Mouse (Mus musculus) heart, postnatal 0 days (tissue): ENCODE measurements around the gene Nras. TPM values are rescaled to one million over a fixed set of nuclear protein-coding genes. Genes with fewer than 3 reads are reported as not detected.

Source experiments
- ATAC-seq: fragments of 200-750 bp; cut with Nextera tagmentation; 2 replicates; pipeline ENCODE4 v1.8.0; 2017; ENCODE audit warnings: low read depth, moderate number of reproducible peaks, moderate library complexity; ENCODE audit not compliant: insufficient read depth
- DNase-seq: peaks from one replicate; pipeline ENCODE4 v3.0.0-alpha.2; 2016; ENCODE audit warnings: low spot score
- H3K27ac ChIP-seq: fragments of 300-500 bp; sonication (generic); 2 replicates; pipeline ENCODE4 v1.5.1; 2014; ENCODE audit warnings: low read depth, mild to moderate bottlenecking
- H3K27me3 ChIP-seq: fragments of 300-500 bp; sonication (generic); 2 replicates; pipeline ENCODE4 v1.6.1; 2014; ENCODE audit warnings: low read length, mixed read lengths; ENCODE audit not compliant: control insufficient read depth, insufficient read depth
- H3K36me3 ChIP-seq: fragments of 300-500 bp; sonication (generic); replicated peaks from 2 replicates; pipeline ENCODE4 v1.6.1; 2014; ENCODE audit warnings: low read length, mixed read lengths; ENCODE audit not compliant: control insufficient read depth, insufficient read depth
- H3K4me1 ChIP-seq: fragments of 300-500 bp; sonication (generic); 2 replicates; pipeline ENCODE4 v1.6.1; 2014; ENCODE audit warnings: antibody characterized with exemption; ENCODE audit not compliant: control insufficient read depth, insufficient read depth
- H3K4me2 ChIP-seq: fragments of 300-500 bp; sonication (generic); 2 replicates; pipeline ENCODE4 v1.6.1; 2014; ENCODE audit warnings: low read depth, mild to moderate bottlenecking, low read length, moderate library complexity
- H3K4me3 ChIP-seq: fragments of 300-500 bp; sonication (generic); 2 replicates; pipeline ENCODE4 v1.5.1; 2014; ENCODE audit warnings: low read depth, low read length
- H3K9ac ChIP-seq: fragments of 300-500 bp; sonication (generic); replicated peaks from 2 replicates; pipeline ENCODE4 v1.6.1; 2014; ENCODE audit warnings: low read depth, low read length, mixed read lengths
- H3K9me3 ChIP-seq: fragments of 300-500 bp; sonication (generic); replicated peaks from 2 replicates; pipeline ENCODE4 v1.6.1; 2016; ENCODE audit warnings: low read length; ENCODE audit not compliant: control insufficient read depth
- CTCF ChIP-seq: IDR thresholded peaks from 2 replicates; pipeline ENCODE4 v1.5.1; 2016; ENCODE audit warnings: antibody characterized with exemption, control low read depth, low read depth
- EP300 ChIP-seq: IDR thresholded peaks from 2 replicates; pipeline ENCODE4 v1.6.1; 2016; ENCODE audit warnings: antibody characterized with exemption, low read depth
- WGBS: fragments of 180-500 bp; shearing (Covaris S2); extraction: QIAGEN DNeasy Blood & Tissue Kit; methylation state at CpG from one replicate; pipeline ENCODE4 v1.1.7; 2014; 5-methylcytosine and 5-hydroxymethylcytosine counted together
- polyA plus RNA-seq: library from polyadenylated mRNA; unstranded; fragments of >200 nt; fragmentation: Nextera tagmentation; extraction: Ambion mirVana; gene quantifications from 2 replicates; pipeline ENCODE4 v1.2.1, GENCODE M21; 2015
- total RNA-seq: library from RNA; depleted of rRNA; stranded (reverse); fragments of >200 nt; gene quantifications from 2 replicates; pipeline ENCODE4 v1.2.3, GENCODE M21; 2014; ENCODE audit warnings: low replicate concordance; rRNA removed

Gene Nras
- total and polyA plus RNA-seq, 2 experiments from 2014 or later: 37.7 to 43.2 TPM

GRCm38 (mm10) chr3:103112216-103112615 is 54.1 kb downstream of the Nras start:
- WGBS: 80% methylated on average over 5 of the region's 5 CpGs

More at GRCm38 (mm10) chr3:103112216-103112615, 54.1 kb downstream of the Nras start:
- Histone ChIP-seq H3K27ac (no peak overlapping the region), H3K4me3 (no peak overlapping the region), H3K9me3 (no peaks in the 10 kb centered on the region), H3K9ac (no peak overlapping the region), H3K4me2 (no peak overlapping the region), H3K4me1 (no peaks in the 10 kb centered on the region), H3K36me3 (no peaks in the 10 kb centered on the region), H3K27me3 (no peaks in the 10 kb centered on the region)
- DNase-seq (no peak), ATAC-seq (no peak)
- TF ChIP-seq CTCF: no peak
- TF ChIP-seq EP300: no peak

Other genes starting within 250 kb of the Nras start
- gene Sycp1, start 122.2 kb upstream of the Nras start, total RNA-seq: not detected in 2 replicates
- not detected in 2 replicates for gene Sycp1, start 122.2 kb upstream of the Nras start, polyA plus RNA-seq
- gene Nr1h5, start 94.2 kb upstream of the Nras start, total RNA-seq: not detected in 2 replicates
- gene Nr1h5, start 94.2 kb upstream of the Nras start, polyA plus RNA-seq: 0.04 TPM in 1 of 2 replicates, not detected in the other
- gene Sike1, start 62.6 kb upstream of the Nras start, total RNA-seq: 31.8 TPM in 2 replicates
- gene Sike1, start 62.6 kb upstream of the Nras start, polyA plus RNA-seq: 60.0 and 72.5 TPM in 2 replicates
- gene Csde1, start 37.9 kb upstream of the Nras start, total RNA-seq: 229 and 268 TPM in 2 replicates
- 225 and 238 TPM in 2 replicates for gene Csde1, start 37.9 kb upstream of the Nras start, polyA plus RNA-seq
- gene Ampd1, start 15.7 kb downstream of the Nras start, total RNA-seq: not detected in 2 replicates
- not detected in 2 replicates for gene Ampd1, start 15.7 kb downstream of the Nras start, polyA plus RNA-seq
- gene Dennd2c, start 44.3 kb downstream of the Nras start, total RNA-seq: 3.9 and 4.0 TPM in 2 replicates
- gene Dennd2c, start 44.3 kb downstream of the Nras start, polyA plus RNA-seq: 1.6 and 1.7 TPM in 2 replicates
- 32.0 and 33.0 TPM in 2 replicates for gene Bcas2, start 113.4 kb downstream of the Nras start, total RNA-seq
- gene Bcas2, start 113.4 kb downstream of the Nras start, polyA plus RNA-seq: 96.8 and 102 TPM in 2 replicates
- 11.4 and 22.8 TPM in 2 replicates for gene Trim33, start 221.0 kb downstream of the Nras start, total RNA-seq
- 5.5 TPM in 2 replicates for gene Trim33, start 221.0 kb downstream of the Nras start, polyA plus RNA-seq